ENCODE assay signal across 12 mouse cellular contexts in the genomic region with DNA sequence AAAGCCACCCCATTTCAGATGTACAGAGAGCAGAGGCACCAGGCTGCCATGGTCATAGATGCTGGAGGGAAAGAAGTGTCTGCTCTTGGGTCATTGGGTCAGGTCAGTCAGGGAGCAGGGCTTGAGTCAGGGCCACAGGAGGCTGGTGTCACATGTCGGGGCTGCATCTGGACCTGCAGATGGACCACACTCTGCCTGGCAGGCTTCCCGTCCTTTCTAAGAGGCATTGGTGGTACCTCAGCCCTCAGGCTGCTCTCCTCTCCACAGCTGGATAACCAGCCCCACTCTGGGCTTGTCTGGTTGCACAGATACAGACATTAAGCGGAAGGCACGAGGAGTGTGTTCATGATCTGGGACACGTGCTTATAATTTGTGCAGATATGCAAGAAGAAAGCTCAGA.
DNase-seq lines count a peak whose midpoint lies in the region; ATAC-seq and TF ChIP-seq lines count a peak whose summit lies in the region.
"Had no signal": no experiment of that assay in that cellular context is flagged by ENCODE, and none has a peak within 500 bp of the region (broad histone marks: within the 10 kb centered on the region; RNA-seq: fewer than 3 reads in every experiment).

No protein-coding gene starts in this region.

- DNase-seq in heart, postnatal 4 days = no peak
- DNase-seq in left cerebral cortex, adult 2 months (ENCODE audit: extremely low spot score in 1 of 2, low spot score in 2 of 2) = no peak
- no peak for DNase-seq in left cerebral cortex, adult 11 months (ENCODE audit: low spot score)
- peak; percentile 27 for DNase-seq in 3T3-L1 (ENCODE audit: low read depth, low spot score)
- DNase-seq in embryonic facial prominence, embryonic 10.5 days (ENCODE audit: low spot score) = no peak
- DNase-seq: adrenal gland, postnatal 25 days; cerebellum, adult 9-11 months; kidney, postnatal 4 days; lung, embryonic 14.5 days; right cerebral cortex, postnatal 4 days had no signal

- no peak overlapping the region for H3K9ac ChIP-seq in heart, embryonic 15.5 days
- no peak overlapping the region for H3K9ac ChIP-seq in midbrain, embryonic 13.5 days (replicated peaks)
- H3K9ac ChIP-seq: lung, embryonic 14.5 days had no signal

- WGBS in heart, embryonic 15.5 days = 71% methylated on average over 5 of the region's 5 CpGs
- WGBS in embryonic facial prominence, embryonic 10.5 days = 61% methylated on average over 5 of the region's 5 CpGs
- 87% methylated on average over 5 of the region's 5 CpGs for WGBS in midbrain, embryonic 13.5 days

- no peak overlapping the region for H3K4me3 ChIP-seq in heart, embryonic 15.5 days
- no peak overlapping the region for H3K4me3 ChIP-seq in left cerebral cortex, adult 2 months
- H3K4me3 ChIP-seq in embryonic facial prominence, embryonic 10.5 days = no peak overlapping the region
- H3K4me3 ChIP-seq in midbrain, embryonic 13.5 days (replicated peaks) = no peak overlapping the region

- H3K36me3 ChIP-seq in heart, embryonic 15.5 days = no peaks in the 10 kb centered on the region
- peaks cover 10% of the 10 kb centered on the region for H3K36me3 ChIP-seq in embryonic facial prominence, embryonic 10.5 days (replicated peaks)
- no peaks in the 10 kb centered on the region for H3K36me3 ChIP-seq in midbrain, embryonic 13.5 days

- H3K27me3 ChIP-seq in heart, embryonic 15.5 days = no peaks in the 10 kb centered on the region
- H3K27me3 ChIP-seq in embryonic facial prominence, embryonic 10.5 days (replicated peaks; ENCODE audit: low read depth, poor library complexity, severe bottlenecking) = no peaks in the 10 kb centered on the region
- no peaks in the 10 kb centered on the region for H3K27me3 ChIP-seq in midbrain, embryonic 13.5 days

- ATAC-seq in heart, embryonic 15.5 days (replicated peaks; ENCODE audit: insufficient number of reproducible peaks, insufficient read depth, low FRiP score, low read depth) = no peak
- ATAC-seq in midbrain, embryonic 13.5 days = no peak

- peak overlapping the region; percentile 11; the same call in 1 of the 2 replicates for H3K27ac ChIP-seq in heart, embryonic 15.5 days
- 0 out of 2 replicates have a peak overlapping the region, but pooled peaks have one; percentile 28 for H3K27ac ChIP-seq in left cerebral cortex, adult 2 months
- 0 out of 2 replicates have a peak overlapping the region, but pooled peaks have one; percentile 31 for H3K27ac ChIP-seq in embryonic facial prominence, embryonic 10.5 days (replicated peaks)
- no peak overlapping the region for H3K27ac ChIP-seq in midbrain, embryonic 13.5 days

- H3K4me2 ChIP-seq in heart, embryonic 15.5 days = no peak overlapping the region
- H3K4me2 ChIP-seq in midbrain, embryonic 13.5 days (replicated peaks) = no peak overlapping the region
- H3K4me2 ChIP-seq: lung, embryonic 14.5 days had no signal

- H3K4me1 ChIP-seq in heart, embryonic 15.5 days (replicated peaks) = peaks cover 80% of the 10 kb centered on the region
- peaks cover 51% of the 10 kb centered on the region for H3K4me1 ChIP-seq in embryonic facial prominence, embryonic 10.5 days
- H3K4me1 ChIP-seq in midbrain, embryonic 13.5 days (replicated peaks) = peaks cover 46% of the 10 kb centered on the region

- intact Hi-C loops in left cerebral cortex, adult 2 months (cut with DNase I) = no loop called here

- no peak for TF ChIP-seq CTCF in left cerebral cortex, adult 2 months (IDR thresholded peaks at IDR 0.05)

- H3K9me3 ChIP-seq in heart, embryonic 15.5 days (replicated peaks) = no peaks in the 10 kb centered on the region
- no peaks in the 10 kb centered on the region for H3K9me3 ChIP-seq in embryonic facial prominence, embryonic 10.5 days
- no peaks in the 10 kb centered on the region for H3K9me3 ChIP-seq in midbrain, embryonic 13.5 days
